Mouse (Mus musculus) stomach, postnatal 0 days (tissue): Measurements from ENCODE around the gene Crtc1.

Source experiments
- CTCF ChIP-seq: IDR thresholded peaks from 2 replicates; pipeline ENCODE4 v1.5.1; 2016; ENCODE audit warnings: antibody characterized with exemption, low read depth, mild to moderate bottlenecking, moderate library complexity
- EP300 ChIP-seq: optimal IDR thresholded peaks from 2 replicates; pipeline ENCODE3; 2016; ENCODE audit warnings: antibody characterized with exemption

GRCm38 (mm10) chr8:70340659-70341058 is 98.7 kb downstream of the Crtc1 start:
- no peak for TF ChIP-seq CTCF
- no peak for TF ChIP-seq EP300
